Mouse (Mus musculus) CH12.LX (cell line): ENCODE measurements around the gene Pdzd2. TPM values are rescaled to one million over a fixed set of nuclear protein-coding genes. Genes with fewer than 3 reads are reported as not detected.

Experiments
- DNase-seq: peaks from one replicate; pipeline ENCODE4 v3.0.0-alpha.2; 2013; ENCODE audit errors: extremely low read depth
- H3K27ac ChIP-seq: 2 replicates; pipeline ENCODE4 v1.5.1; 2012; ENCODE audit warnings: low read depth, mild to moderate bottlenecking, control low read depth, moderate library complexity; ENCODE audit not compliant: insufficient read depth
- H3K27me3 ChIP-seq: replicated peaks from 2 replicates; pipeline ENCODE3; 2012; ENCODE audit warnings: inconsistent platforms
- H3K36me3 ChIP-seq, 2 experiments: replicated peaks in 1 of 2; 2 replicates each; pipeline versions ENCODE3 to v1.6.1; 2012; ENCODE audit warnings: inconsistent platforms in 1 of 2, low read length in 1 of 2, mild to moderate bottlenecking in 1 of 2, mixed read lengths in 1 of 2, moderate library complexity in 1 of 2; ENCODE audit not compliant: control insufficient read depth in 1 of 2, insufficient read depth in 1 of 2
- H3K4me1 ChIP-seq, 2 experiments: 2 replicates each; pipeline ENCODE4 v1.6.1; 2012; ENCODE audit warnings: inconsistent platforms in 1 of 2, moderate library complexity in 1 of 2; ENCODE audit not compliant: insufficient read depth in 2 of 2, control insufficient read depth in 1 of 2
- H3K4me2 ChIP-seq: 2 replicates; pipeline ENCODE4 v1.6.1; 2012; ENCODE audit warnings: low read depth, mild to moderate bottlenecking, control low read depth; ENCODE audit not compliant: poor library complexity, insufficient read depth, severe bottlenecking
- H3K4me3 ChIP-seq, 3 experiments: fragments of 150-350 bp in 1 of 3; sonication (generic) in 1 of 3; replicated peaks in 1 of 3; 2 replicates each; pipeline versions ENCODE3 to v1.5.1; 2011 to 2012; ENCODE audit warnings: low read depth in 2 of 3, low read length in 2 of 3, mild to moderate bottlenecking in 2 of 3, moderate library complexity in 2 of 3, control low read depth in 1 of 3, improper control_type of control experiment in 1 of 3, inconsistent platforms in 1 of 3, mixed read lengths in 1 of 3; ENCODE audit not compliant: poor library complexity in 1 of 3
- H3K79me2 ChIP-seq: replicated peaks from 2 replicates; pipeline ENCODE4 v1.6.1; 2012; ENCODE audit warnings: mild to moderate bottlenecking, moderate library complexity; ENCODE audit not compliant: control insufficient read depth, poor library complexity, insufficient read depth, severe bottlenecking; ENCODE audit errors: extremely low read depth
- H3K9ac ChIP-seq: 2 replicates; pipeline ENCODE4 v1.6.1; 2012; ENCODE audit warnings: low read depth, mild to moderate bottlenecking, control low read depth, moderate library complexity; ENCODE audit not compliant: insufficient read depth
- H3K9me3 ChIP-seq: replicated peaks from 2 replicates; pipeline ENCODE3; 2012; ENCODE audit warnings: low read length, inconsistent platforms, mixed read lengths
- BHLHE40 ChIP-seq: IDR thresholded peaks from 2 replicates; pipeline ENCODE4 v1.6.1; 2011; ENCODE audit warnings: mild to moderate bottlenecking, low read depth, low read length, improper control_type of control experiment
- CHD1 ChIP-seq: IDR thresholded peaks from 2 replicates; pipeline ENCODE4 v1.6.1; 2012; ENCODE audit warnings: low read depth, low read length, improper control_type of control experiment, inconsistent platforms
- CHD2 ChIP-seq: IDR thresholded peaks from 2 replicates; pipeline ENCODE4 v1.6.1; 2011; ENCODE audit warnings: low read length, improper control_type of control experiment
- CTCF ChIP-seq, 2 experiments: IDR thresholded peaks in 1 of 2; conservative IDR thresholded peaks in 1 of 2; 2 replicates each; pipeline ENCODE4 v1.5.1; 2011 to 2012; ENCODE audit warnings: low read depth in 2 of 2, low read length in 2 of 2, improper control_type of control experiment in 1 of 2, inconsistent platforms in 1 of 2, mild to moderate bottlenecking in 1 of 2, moderate library complexity in 1 of 2
- E2F4 ChIP-seq: IDR thresholded peaks from 2 replicates; pipeline ENCODE4 v1.6.1; 2011; ENCODE audit warnings: low read depth, low read length, improper control_type of control experiment; ENCODE audit not compliant: insufficient replicate concordance
- ELF1 ChIP-seq: IDR thresholded peaks from 2 replicates; pipeline ENCODE4 v1.6.1; 2014; ENCODE audit warnings: low read depth, mild to moderate bottlenecking, inconsistent platforms, low read length, improper control_type of control experiment
- ETS1 ChIP-seq: conservative IDR thresholded peaks from 2 replicates; pipeline ENCODE4 v1.6.1; 2012; ENCODE audit warnings: low read depth, mild to moderate bottlenecking, inconsistent platforms, low read length, improper control_type of control experiment, moderate library complexity
- GABPA ChIP-seq: IDR thresholded peaks from 2 replicates; pipeline ENCODE4 v1.6.1; 2012; ENCODE audit warnings: low read depth, low read length, improper control_type of control experiment, inconsistent platforms; ENCODE audit not compliant: insufficient replicate concordance
- HCFC1 ChIP-seq: IDR thresholded peaks from 2 replicates; pipeline ENCODE4 v1.6.1; 2012; ENCODE audit warnings: low read depth, mild to moderate bottlenecking, inconsistent platforms, low read length, improper control_type of control experiment
- IRF4 ChIP-seq: IDR thresholded peaks from 2 replicates; pipeline ENCODE4 v1.6.1; 2014; ENCODE audit warnings: low read depth, mild to moderate bottlenecking, inconsistent platforms, low read length, improper control_type of control experiment
- JUND ChIP-seq: conservative IDR thresholded peaks from 2 replicates; pipeline ENCODE4 v1.6.1; 2011; ENCODE audit warnings: low read depth, low read length, improper control_type of control experiment
- KAT2A ChIP-seq: IDR thresholded peaks from 2 replicates; pipeline ENCODE4 v1.6.1; 2012; ENCODE audit warnings: low read length, improper control_type of control experiment, inconsistent platforms; ENCODE audit not compliant: insufficient replicate concordance
- MAFK ChIP-seq: IDR thresholded peaks from 2 replicates; pipeline ENCODE4 v1.6.1; 2011; ENCODE audit warnings: low read length, improper control_type of control experiment; ENCODE audit not compliant: insufficient replicate concordance
- MEF2A ChIP-seq: IDR thresholded peaks from 2 replicates; pipeline ENCODE4 v1.6.1; 2014; ENCODE audit warnings: low read depth, mild to moderate bottlenecking, inconsistent platforms, low read length, improper control_type of control experiment, borderline replicate concordance
- MXI1 ChIP-seq: IDR thresholded peaks from 2 replicates; pipeline ENCODE4 v1.6.1; 2011; ENCODE audit warnings: mild to moderate bottlenecking, low read depth, low read length, improper control_type of control experiment
- NRF1 ChIP-seq: IDR thresholded peaks from 2 replicates; pipeline ENCODE4 v1.6.1; 2014; ENCODE audit warnings: low read depth, mild to moderate bottlenecking, inconsistent platforms, low read length, improper control_type of control experiment, moderate library complexity
- PAX5 ChIP-seq: IDR thresholded peaks from 2 replicates; pipeline ENCODE4 v1.6.1; 2012; ENCODE audit warnings: low read length, inconsistent platforms, mixed read lengths
- POLR2A ChIP-seq: IDR thresholded peaks from 2 replicates; pipeline ENCODE4 v1.6.1; 2011; ENCODE audit warnings: low read depth, mild to moderate bottlenecking, improper control_type of control experiment, low read length
- POLR2AphosphoS2 ChIP-seq: IDR thresholded peaks from 2 replicates; pipeline ENCODE4 v1.6.1; 2011; ENCODE audit warnings: low read depth, low read length, improper control_type of control experiment
- RAD21 ChIP-seq: IDR thresholded peaks from 2 replicates; pipeline ENCODE4 v1.6.1; 2011; ENCODE audit warnings: low read depth, mild to moderate bottlenecking, low read length, improper control_type of control experiment, moderate library complexity
- RCOR1 ChIP-seq: conservative IDR thresholded peaks from 2 replicates; pipeline ENCODE4 v1.6.1; 2012; ENCODE audit warnings: low read depth, mild to moderate bottlenecking, inconsistent platforms, low read length, improper control_type of control experiment
- SIN3A ChIP-seq: IDR thresholded peaks from 2 replicates; pipeline ENCODE4 v1.6.1; 2012; ENCODE audit warnings: low read length, improper control_type of control experiment, inconsistent platforms
- TBP ChIP-seq: conservative IDR thresholded peaks from 2 replicates; pipeline ENCODE4 v1.6.1; 2011; ENCODE audit warnings: low read depth, low read length, improper control_type of control experiment
- UBTF ChIP-seq: IDR thresholded peaks from 2 replicates; pipeline ENCODE4 v1.6.1; 2012; ENCODE audit warnings: low read depth, mild to moderate bottlenecking, inconsistent platforms, low read length, improper control_type of control experiment, moderate library complexity
- ZC3H11A ChIP-seq: IDR thresholded peaks from 2 replicates; pipeline ENCODE4 v1.6.1; 2012; ENCODE audit warnings: low read depth, mild to moderate bottlenecking, inconsistent platforms, low read length, improper control_type of control experiment
- ZKSCAN1 ChIP-seq: IDR thresholded peaks from 2 replicates; pipeline ENCODE4 v1.6.1; 2012; ENCODE audit warnings: low read depth, inconsistent platforms, low read length, improper control_type of control experiment, borderline replicate concordance
- ZMIZ1 ChIP-seq: IDR thresholded peaks from 2 replicates; pipeline ENCODE4 v1.6.1; 2012; ENCODE audit warnings: low read depth, mild to moderate bottlenecking, inconsistent platforms, low read length, improper control_type of control experiment
- dilution Hi-C: fragments of 300-500 bp; cut with MboI; formaldehyde crosslinking; loops from 2 replicates; pipeline ENCODE4 v1.14.3; 2020; ENCODE audit warnings: low sequenced_read_pairs; ENCODE audit not compliant: extremely low pct_unique_long_range_greater_than_20kb, extremely low pct_ligation_motif_present
- in situ Hi-C: fragments of 300-500 bp; cut with MboI; formaldehyde crosslinking; loops from 3 replicates; pipeline ENCODE4 v1.14.3; 2019; ENCODE audit warnings: low sequenced_read_pairs, low pct_ligation_motif_present, low pct_unique_long_range_greater_than_20kb, mixed read lengths
- polyA plus RNA-seq: library from polyadenylated mRNA; unstranded; fragments of >175 nt; gene quantifications from 2 replicates; pipeline ENCODE4 v1.2.1, GENCODE M21; 2012; ENCODE audit warnings: low read depth; ENCODE audit not compliant: insufficient read length
- total RNA-seq, 2 experiments: library from RNA; depleted of rRNA; stranded (reverse); fragments of 300-350 nt in 1 of 2; fragments of >200 nt in 1 of 2; gene quantifications; 2 replicates each; pipeline ENCODE4 v1.2.3; 2012 to 2014

Pdzd2 gene
- total and polyA plus RNA-seq, 3 experiments: 0.04 to 0.24 (median 0.17) TPM

DNA sequence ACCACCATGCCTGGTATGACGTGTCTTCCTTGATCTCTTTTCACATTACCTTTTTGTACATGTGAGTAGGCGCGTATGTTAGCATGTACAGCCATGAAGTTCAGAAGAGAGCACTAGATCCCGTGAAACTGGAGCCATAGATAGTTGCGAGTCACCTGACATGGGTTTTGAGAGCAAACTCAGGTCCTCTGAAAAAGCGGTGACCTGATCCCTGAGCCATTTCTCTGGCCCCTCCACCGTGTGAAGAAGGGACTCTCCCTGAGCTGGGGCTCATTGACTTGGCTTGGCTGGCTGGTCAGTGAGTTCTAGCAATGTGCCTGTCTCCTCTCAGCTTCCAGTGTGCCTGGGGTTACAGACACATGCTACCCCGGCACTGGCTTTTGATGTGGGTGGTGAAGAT, 102.2 kb downstream of the Pdzd2 start:
- no peaks in the 10 kb centered on the region for H3K36me3 ChIP-seq
- H3K79me2 ChIP-seq: no peaks in the 10 kb centered on the region
- no peaks in the 10 kb centered on the region for H3K27me3 ChIP-seq
- no peaks in the 10 kb centered on the region for H3K9me3 ChIP-seq
- no peaks in the 10 kb centered on the region for H3K4me1 ChIP-seq
- H3K27ac ChIP-seq: no peak overlapping the region
- DNase-seq: no peak
- TF ChIP-seq ZKSCAN1: no peak
- TF ChIP-seq GABPA: no peak
- no peak for TF ChIP-seq MXI1
- TF ChIP-seq CHD2: no peak
- TF ChIP-seq CTCF (conservative IDR thresholded peaks at IDR 0.05 in 1 of 2, IDR thresholded peaks at IDR 0.05 in 1 of 2; ENCODE audit: low read depth in 2 of 2, low read length in 2 of 2): no peak
- no peak for TF ChIP-seq ZMIZ1
- TF ChIP-seq KAT2A: no peak
- no peak for TF ChIP-seq JUND
- no peak for TF ChIP-seq UBTF
- TF ChIP-seq ETS1: no peak
- no peak for TF ChIP-seq MAFK
- no peak for TF ChIP-seq TBP
- TF ChIP-seq IRF4: no peak
- TF ChIP-seq SIN3A: no peak
- no peak for TF ChIP-seq BHLHE40
- TF ChIP-seq POLR2A: no peak
- no peak for TF ChIP-seq NRF1
- dilution Hi-C loops (no loop called here), in situ Hi-C loops (no loop called here)
- H3K4me3 ChIP-seq: no peak overlapping the region
- no peak overlapping the region for H3K4me2 ChIP-seq
- no peak overlapping the region for H3K9ac ChIP-seq

DNA sequence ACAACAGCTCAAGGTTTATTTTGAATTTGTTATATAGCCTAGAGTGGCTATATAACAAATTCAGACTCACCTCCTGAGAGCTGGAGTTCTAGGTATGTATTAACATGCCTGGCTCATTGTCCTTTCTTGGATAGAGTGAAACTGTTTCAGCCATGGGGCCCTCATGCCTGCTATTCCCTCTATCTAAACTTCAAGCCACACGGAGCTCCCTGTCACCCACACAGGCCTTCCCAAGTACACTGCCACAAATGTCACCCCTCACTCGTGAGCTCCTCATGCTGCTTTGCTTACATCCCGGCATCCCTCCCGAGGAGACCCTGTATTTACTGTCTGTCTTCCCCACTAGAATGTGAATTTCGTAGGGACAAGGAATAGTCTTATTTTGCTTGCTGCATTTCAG, 103.3 kb downstream of the Pdzd2 start:
- Histone ChIP-seq H3K27me3 (no peaks in the 10 kb centered on the region), H3K79me2 (no peaks in the 10 kb centered on the region), H3K4me3 (no peak overlapping the region), H3K9me3 (no peaks in the 10 kb centered on the region), H3K36me3 (no peaks in the 10 kb centered on the region), H3K9ac (no peak overlapping the region), H3K4me2 (no peak overlapping the region), H3K4me1 (peaks cover 0 to 3% of the 10 kb centered on the region in 2 experiments; a peak in 1 of 4 replicates), H3K27ac (no peak overlapping the region)
- dilution Hi-C loops: no loop called here
- no peak for DNase-seq
- no peak for TF ChIP-seq POLR2AphosphoS2
- no peak for TF ChIP-seq SIN3A
- no peak for TF ChIP-seq RAD21
- TF ChIP-seq ETS1: no peak
- no peak for TF ChIP-seq CHD1
- TF ChIP-seq POLR2A: no peak
- TF ChIP-seq ZKSCAN1: no peak
- TF ChIP-seq CHD2: no peak
- TF ChIP-seq E2F4: no peak
- no peak for TF ChIP-seq ZMIZ1
- no peak for TF ChIP-seq PAX5
- TF ChIP-seq HCFC1: no peak
- no peak for TF ChIP-seq CTCF (conservative IDR thresholded peaks at IDR 0.05 in 1 of 2, IDR thresholded peaks at IDR 0.05 in 1 of 2; ENCODE audit: low read depth in 2 of 2, low read length in 2 of 2)
- TF ChIP-seq JUND: no peak
- TF ChIP-seq MEF2A: no peak
- no peak for TF ChIP-seq RCOR1
- no peak for TF ChIP-seq ZC3H11A
- TF ChIP-seq MXI1: no peak
- no peak for TF ChIP-seq MAFK
- no peak for TF ChIP-seq ELF1
- in situ Hi-C loops: no loop called here
